Mouse (Mus musculus) lung, adult 18-20 months (tissue): ENCODE measurements around the gene Pacsin2.

Source experiments
- DNase-seq, 2 experiments: peaks; one replicate each; pipeline ENCODE4 v3.0.0; 2022; ENCODE audit warnings: mixed read lengths in 2 of 2

Gene Pacsin2

DNA sequence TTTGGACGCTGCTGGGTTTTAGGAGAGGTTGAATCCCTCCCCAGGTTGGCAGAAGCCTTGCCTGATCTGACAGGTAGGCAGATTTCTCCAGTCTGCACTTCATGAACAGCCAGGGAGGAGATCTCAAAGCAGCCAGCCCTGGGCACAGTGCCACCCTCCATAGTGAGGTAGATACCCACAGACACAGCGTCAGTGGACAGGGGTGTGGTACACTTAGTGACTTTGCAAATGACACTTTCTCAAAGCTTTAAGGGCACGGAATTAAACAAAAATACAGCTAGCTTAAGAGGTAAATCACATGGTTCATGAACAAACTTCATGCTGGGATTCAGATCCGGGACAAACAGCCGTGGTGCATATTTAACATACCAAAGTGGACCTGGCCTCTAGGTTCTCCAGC is 15.8 kb downstream of the Pacsin2 start:
- no peak for DNase-seq

DNA sequence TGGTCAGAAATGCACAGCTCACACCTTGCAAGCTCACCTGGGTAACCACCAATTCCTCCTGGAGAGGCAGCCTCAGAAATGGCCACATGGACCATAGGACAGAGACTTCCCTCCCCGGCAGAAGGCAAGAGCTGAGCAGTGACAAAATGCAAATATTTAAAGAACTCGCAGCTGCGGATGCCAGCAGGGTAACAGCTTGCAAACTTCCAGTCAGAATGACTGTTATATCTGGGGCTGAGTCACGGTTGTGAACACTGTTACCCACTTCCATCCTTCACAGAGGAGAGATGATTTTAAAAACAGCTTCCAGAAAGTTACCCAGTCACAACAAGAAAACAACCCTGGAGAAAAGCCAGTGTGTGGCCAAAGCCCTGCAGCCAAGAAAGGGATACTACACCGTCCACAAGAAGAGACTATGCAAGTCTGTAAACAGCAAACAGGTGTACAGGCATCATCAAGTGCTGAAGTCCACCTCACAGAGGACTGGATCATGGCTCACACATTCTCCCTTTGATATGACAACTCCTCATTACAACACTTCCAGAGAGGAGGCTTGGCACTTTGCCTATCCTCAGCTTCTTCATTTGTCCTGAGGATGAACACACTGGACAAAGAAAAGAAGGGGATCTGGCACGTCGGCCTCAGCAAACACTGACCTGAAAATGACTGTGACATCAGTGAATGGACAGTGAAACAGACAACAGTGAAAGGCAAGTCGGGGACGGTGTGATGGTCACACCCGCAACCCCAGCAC is 16.4 kb downstream of the Pacsin2 start:
- DNase-seq, result peak in 1 of 2 experiments; percentile 44

DNA sequence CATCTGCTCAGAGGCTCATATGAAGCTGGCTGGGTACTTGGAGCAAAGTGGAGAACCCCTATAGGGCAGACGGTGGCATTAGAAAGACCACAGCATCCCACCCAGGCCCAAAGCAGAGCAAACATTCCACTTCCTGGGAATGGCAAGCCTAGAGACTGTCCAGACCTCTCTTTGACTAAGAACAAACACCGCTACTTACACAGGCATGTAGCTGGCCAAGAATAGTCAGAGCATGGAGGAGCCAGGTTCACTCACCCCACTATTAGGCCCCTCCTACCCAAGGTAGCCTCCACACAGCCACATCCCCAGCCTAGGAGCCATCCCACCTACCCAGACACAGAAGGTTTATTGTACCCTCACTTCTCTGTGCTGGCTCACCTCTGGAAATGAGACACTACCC is 18.5 kb downstream of the Pacsin2 start:
- no peak for DNase-seq

DNA sequence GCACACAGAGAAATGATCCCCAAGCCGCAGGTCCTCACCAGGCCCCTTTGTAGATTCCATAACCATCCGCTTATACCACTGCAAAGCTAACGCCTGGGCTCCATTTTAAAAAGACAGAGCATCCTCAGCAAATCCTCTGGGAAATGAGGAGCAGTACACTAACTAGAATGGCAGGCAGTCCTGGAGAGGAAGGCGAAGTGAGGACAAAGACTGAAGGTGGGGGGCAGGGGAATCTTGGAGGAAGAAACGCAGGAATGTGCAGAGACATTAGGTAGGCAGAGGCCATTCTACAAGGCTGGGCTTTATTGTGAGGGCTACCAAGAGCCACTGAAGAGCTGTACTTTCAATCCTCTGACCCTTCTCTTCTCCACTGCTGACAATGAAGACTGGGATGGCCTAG is 19.0 kb downstream of the Pacsin2 start:
- DNase-seq, result no peak

DNA sequence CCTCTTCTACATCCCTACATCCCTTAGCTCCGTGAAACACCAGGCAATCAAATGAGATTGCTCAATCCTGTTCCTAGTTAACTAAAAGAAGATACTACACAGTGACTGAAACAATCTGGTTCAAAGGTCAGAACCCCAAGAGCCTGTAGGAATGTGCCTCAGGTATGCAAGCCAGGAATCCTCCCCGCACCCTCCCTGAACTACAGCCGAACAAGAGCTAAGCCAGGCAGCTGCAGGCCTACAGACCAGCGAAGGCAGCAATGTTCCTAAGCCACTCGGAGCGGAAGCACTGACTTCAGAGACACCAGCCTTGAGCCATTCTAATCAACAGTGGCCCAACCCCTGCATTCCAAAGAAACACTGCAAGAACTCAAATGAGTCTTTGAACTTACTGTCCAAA is 20.0 kb downstream of the Pacsin2 start:
- peak; percentile 60 to 63 for DNase-seq

DNA sequence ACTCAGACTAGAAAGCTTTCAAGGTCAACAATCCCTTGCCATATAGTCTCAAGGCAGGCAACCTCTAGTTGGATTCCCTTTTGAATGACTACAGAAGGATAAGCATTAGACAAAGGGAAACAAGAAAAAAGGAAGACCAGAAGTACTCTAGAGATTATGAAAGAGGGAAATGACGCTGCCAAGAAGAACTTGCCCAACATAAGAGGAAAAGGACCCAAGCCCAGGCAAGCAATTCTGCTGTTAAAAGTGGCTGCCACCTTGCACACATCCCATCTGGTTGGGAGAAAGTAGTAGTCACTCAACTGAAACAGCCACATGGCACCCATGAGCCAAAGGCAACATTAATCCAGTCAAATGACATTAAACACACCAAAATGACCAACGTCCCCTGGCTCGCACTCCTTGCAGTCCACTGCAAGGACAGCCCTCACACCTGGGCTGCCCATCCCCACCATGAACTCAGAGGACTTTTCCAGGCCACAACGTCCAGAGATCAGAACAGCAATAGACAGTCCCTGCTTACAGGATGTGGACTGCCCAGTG is 21.8 kb downstream of the Pacsin2 start:
- DNase-seq, result no peak

DNA sequence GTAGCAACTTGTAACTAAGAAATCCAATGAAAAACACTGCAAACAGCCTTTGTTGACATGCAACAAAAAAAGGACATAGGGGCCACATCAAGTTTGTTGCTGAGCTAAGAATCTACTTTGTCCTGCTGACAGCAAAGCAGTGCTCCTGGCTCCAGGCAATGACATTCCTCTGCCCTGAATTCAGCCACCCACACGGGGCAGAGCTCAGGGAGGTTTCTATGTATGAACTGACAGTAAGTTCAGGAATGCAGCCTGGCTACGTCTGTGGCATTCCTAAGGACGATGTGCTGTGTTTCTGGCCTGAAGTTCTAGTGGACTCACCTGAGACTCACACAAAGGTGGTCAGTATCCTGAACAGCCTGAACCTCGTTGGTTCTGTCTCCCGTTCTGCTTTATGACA is 23.7 kb downstream of the Pacsin2 start:
- no peak for DNase-seq

DNA sequence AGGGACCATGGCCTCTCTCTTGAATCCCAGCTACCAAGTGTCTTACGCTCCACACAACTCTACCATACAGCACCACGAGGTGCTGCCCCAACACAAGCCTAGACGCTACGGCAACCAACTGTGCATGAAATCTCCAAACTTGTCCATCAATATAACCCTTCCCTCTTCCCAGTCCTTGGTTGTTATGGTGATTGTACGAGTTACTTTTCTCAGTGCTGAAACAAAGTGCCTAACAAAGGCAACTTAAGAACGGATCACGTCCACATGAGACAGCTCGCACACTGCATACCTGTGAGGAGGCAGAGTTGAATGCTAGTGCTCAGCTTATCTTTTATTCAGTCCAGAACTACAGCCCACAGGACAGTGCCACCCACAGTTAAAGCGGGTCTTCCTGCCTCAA is 27.9 kb downstream of the Pacsin2 start:
- DNase-seq, result no peak

DNA sequence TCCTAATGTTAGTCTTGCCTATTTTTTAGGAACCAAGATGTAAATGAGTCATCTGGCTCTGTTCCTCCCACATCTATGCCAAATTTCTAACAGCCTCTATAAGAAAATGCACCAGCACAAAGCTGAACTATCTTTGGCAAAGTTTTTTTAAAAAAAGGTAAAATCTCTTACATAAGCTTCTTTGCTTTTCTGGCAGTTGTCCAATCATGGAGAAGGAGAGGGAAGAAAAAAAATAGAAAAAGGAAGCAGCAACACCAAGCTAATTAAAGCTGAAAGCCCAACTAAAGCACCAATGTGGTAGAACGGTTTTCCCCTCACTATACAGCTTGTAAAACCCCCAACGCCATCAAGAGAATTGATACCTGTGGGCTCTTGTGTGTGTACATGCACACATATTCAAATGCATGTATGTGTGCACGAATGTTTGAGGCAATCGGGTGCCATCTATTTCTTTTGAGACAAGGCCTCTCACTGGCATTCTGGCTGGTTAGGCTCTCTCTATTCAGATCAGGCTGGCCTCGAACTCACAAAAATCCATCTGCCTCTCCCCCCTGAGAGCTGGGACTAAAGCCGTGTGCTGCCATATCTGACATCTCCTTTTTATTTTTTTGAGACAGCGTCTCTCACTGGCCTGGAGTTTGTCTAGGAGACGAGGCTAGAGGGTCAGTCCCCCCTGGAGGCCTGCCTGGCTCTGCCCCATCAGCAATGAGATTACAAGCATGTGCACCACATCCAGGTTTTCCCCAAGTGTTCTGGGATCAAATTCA is 28.9 kb downstream of the Pacsin2 start:
- no peak for DNase-seq

DNA sequence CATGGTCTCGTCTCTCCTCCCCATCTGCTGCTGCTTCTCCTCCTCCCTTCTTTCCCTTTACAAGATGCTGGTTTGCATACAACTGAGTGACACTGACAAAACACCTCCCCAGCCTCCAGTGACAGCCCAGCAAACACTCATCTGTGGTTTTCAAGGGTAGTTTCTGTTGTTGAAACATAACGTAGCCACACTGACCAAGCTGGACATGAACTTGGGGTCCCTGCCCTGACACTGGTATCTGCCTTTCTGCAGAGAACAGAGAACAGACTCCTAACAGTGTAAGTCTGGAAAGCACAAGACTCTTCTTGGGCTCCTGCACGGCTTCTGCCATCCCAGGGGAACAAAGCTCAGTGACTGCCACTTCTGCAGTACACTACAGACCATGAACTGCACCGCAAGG is 29.7 kb downstream of the Pacsin2 start:
- DNase-seq, result no peak

DNA sequence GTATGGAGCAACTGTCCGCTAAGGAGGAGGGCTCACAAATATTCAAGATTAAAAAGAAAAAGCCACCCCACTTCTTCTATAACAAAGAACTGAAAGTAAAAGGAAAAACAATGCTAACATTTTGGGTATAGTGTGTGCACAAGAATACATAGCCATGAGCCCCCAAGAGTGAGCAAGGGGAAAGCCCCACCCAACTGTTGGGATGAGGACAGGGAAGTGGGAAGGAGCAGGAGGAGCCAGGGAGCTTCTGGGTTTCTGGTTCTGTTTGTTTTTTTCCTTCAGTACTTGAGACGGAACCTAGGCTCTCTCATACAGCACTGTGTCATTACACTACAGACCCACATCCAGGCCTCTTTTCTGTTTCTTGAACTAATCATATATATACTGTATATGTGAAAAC is 31.1 kb downstream of the Pacsin2 start:
- no peak for DNase-seq

DNA sequence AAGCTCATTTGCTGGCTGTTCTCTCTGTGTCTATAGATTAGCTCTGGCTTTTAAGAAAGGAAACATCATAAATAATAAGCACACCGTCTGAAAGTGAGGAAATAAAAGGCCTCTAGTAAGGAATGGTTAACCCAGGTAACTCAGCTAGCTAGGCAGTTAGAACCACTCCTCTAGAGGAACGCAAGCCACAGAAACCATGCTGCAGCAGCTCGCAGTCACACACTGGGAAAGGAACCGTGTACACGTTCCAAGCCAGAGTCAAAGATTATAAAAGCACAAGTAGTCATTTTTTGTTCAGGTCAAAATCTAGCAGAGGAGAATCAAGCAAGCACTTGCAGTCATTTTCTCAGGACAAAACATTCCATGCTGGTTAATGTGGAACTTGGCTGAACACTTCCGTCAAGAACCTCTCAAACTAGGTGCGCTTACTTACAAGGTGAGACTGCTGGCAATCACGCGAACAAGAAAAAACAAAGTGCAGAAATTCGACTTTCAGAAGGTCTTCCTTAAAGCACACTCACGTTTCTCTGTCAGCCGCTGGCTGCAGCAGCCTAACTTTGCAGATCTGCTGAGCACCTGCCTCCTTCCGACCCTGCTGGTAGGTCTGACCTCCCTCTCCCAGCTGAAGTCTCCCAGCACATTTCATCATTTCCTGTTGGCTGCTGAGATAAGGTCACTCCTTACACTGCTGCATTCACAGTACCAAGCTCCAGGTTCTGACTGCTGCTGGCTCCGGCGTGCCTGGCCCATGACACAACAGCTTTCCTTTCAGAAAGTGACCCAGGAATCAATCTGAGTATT is 32.0 kb downstream of the Pacsin2 start:
- peak; percentile 71 to 81 for DNase-seq

DNA sequence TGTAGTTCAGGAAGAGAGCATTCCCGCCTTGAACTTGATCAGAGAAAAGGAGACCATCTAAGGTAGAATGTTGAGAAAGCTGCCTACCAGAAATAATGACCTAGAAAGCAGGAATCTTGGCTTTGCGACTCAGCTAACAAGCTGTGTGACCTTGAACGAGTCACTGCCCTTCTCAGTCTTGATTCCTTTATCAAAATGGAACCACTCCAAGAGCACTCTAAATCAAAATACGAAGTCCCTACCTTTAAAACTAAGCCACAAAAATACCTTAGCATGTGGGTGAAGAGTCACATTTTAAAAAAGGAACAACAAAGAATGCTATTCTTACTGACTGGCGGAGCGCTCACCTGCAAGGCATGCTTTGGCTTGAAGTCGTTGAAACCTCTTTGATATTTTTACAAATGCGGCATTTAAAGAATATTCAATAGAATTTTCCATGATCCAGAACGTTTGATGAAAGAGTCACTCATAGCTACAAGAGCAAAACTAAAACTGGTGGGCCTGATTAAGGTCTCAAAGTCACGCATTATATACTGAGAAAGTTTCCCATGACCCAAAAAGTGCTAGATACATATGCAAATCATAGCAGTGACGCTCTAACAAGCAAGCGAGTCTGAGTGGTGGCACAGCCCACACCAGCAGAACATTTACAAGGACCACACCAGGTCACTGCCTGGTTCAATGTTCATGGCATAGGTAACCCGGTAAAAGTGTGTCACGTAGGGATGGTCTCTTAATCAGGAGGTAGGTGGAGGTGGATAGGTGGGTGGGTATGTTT is 33.2 kb downstream of the Pacsin2 start:
- no peak for DNase-seq

DNA sequence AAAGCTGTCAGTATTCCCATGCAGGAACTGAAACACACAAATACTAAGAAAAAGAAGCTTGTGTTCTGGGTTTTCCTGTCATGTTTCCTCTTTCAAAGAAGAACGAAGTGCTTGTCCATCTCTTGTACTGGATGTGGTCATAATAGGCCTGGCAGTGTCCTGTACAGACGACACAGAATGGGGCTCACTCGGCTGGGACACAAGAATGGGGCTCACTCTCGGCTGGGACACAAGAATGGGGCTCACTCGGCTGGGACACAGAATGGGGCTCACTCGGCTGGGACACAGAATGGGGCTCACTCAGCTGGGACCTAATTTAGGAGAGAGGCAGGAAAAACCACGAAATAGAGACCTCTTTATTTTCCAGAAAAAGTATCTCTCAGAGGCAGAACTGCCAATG is 34.0 kb downstream of the Pacsin2 start:
- DNase-seq, result no peak

DNA sequence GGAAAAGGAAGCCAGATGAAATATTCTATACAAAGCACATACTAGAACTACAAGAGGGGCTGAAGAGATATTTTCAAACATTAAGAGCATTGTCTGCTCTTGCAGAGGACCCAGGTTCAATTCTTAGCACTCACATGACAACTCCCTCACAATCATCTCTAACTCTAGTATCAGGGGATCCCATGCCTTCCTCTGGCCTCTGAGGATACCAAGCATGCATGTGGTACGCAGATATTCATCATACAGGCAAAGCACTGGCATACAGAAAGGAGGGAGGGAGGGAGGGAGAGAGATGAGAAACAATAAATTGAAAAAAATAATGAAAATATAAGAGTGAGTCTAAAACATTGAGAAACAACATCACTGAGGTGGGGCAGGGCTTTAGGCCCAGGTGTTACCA is 35.8 kb downstream of the Pacsin2 start:
- no peak for DNase-seq

DNA sequence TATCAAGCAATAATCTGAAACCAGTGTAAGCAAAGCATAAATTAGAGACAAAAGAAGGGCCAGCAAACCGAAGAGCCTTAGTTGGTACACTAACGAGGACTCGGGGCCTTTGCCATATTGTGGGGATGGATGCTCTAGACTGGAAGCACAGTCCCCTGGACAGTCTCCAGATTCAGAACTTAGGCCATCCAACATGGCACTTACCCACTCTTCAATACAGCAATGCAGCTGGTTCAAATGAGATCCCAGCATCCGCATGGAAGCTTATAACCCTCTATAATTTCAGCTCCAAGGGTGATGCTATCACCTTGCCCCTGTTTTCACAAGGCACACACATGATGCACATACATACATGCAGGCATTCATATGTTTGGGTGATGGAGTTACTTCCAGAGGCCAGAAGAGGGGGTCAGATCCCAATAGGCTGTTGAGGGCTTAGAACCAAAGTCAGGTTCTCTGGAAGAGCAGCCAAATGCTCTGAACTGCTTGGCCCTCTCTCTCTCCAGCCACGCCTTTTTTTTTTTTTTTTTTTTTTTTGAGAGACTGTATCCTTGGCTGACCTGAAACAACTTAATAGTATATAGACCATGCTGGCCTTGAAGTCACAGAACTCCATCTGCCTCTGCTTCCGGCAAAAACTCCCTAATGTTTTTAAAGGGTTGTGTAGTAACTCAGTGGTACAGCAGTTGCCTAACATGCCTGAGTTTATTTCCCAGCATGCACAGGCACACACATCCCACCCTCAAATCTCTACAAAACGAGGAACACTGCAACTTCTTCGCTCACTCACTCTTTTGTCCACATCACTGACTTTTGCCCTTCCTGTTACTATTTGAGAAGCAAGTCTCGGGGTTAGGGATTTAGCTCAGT is 36.9 kb downstream of the Pacsin2 start:
- no peak for DNase-seq

DNA sequence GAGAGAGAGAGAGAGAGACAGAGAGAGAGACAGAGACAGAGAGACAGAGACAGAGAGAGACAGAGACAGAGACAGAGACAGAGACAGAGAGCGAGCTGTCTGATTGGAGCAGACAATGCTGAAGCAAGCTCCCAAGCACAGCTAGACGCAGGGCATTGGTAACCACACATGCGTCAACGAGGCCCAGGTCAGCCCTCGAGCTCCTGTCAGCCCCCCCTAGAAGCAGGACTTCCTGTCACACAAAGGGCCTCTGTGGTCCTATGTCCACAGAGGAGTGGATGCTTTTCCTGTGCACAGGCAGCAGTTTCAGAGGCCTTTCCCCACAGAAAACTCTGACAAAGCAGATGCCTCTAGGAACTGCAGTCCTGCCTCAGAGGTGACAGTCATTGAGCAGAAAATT is 38.6 kb downstream of the Pacsin2 start:
- DNase-seq, result no peak

DNA sequence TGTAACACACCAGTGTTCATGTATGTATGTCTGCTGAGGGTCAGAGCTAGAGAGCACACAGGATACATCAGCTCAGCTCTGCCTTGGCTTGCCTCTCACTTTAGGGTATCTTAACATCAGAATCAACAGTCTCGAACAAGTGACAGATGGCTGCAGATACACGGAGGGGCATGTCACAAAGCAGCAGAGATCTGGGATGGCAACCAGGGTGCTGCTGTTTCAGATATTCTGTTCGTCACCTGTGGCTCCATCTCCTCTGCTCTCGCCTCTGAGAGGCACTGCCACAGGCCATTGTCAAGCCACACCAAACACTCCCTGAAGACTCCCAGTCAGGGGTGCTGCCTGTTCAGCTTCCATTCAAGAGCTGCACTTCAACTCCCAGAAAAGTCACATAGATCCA is 39.1 kb downstream of the Pacsin2 start:
- no peak for DNase-seq

DNA sequence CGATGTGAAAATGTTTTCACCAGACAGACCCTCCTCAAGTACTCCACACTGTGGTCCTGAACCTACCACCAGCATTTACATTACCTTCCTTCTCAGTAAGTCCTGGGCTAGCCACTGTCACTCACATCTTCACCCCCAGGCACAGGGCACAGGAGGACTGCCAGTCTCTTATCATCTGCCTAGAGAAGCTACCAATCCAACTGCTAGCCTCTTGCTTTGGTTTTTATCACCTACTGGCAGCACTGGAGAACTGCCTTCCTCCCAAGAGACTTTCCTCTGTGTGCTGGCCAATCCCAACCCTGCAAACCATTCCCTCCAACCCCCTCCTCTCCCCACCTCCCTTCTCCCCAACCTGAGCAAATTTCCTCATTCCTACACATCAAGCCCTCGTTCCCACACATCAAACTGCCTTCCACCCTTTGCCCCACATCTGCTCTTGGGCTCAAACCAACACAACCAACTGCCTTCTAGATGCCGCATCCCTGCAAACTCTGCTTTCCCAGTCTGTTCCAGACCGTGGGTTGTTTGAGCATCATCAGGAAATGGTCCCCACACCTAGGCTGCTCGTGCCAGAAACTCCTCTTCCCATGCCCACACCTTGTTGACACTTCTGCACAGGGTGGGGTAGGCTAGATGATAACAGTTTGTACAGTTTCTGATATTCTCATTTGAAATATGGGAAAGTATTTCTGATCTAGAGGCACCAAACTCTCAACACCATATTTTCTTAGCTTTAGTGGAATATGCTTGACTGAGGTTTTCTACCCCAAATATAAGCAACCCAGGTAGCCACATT is 40.6 kb downstream of the Pacsin2 start:
- DNase-seq, result no peak

DNA sequence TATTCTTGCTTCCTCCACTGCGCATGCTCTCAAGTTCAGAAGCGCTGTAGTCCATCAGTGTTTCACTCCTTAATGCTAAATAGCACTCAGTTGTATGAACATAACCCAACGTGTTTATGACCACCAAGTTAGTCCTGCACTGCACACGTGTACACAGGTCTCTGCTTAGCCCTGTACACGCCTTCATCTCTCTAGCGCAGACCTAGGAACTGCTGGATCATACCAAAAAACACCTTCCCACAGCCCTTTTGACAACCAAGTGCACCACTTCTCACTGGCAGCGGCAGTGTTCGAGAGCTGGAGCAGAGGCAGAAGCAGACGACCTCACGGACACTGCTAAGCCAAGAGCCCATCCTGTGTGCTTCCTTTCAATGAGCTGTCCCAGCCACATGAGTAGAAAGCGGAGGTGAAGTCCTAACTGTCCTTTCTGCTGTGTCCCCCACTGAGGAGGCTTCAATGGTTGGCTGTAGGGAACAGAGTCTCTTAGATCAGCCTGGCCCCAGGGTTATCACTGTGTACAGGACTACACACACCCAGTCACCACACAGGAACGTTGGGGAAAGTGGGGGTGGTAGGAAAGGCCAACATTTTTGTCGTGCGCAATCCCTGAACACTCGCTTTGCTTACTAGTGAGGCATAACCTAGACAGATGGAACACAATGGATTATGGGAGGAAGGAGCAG is 42.0 kb downstream of the Pacsin2 start:
- DNase-seq, result no peak
